Mouse (Mus musculus): ENCODE results near the gene Aurkb. TPM values are rescaled to one million over a fixed set of nuclear protein-coding genes. Genes with fewer than 3 reads are reported as not detected.

The Aurkb gene
- polyA plus RNA-seq, 1 experiment from 2014 or later, result 175 TPM

- H3K27me3 ChIP-seq, result no peaks in the 10 kb centered on the region
- 66% methylated on average over 5 of the region's 5 CpGs for WGBS
- H3K9me3 ChIP-seq (replicated peaks), result no peaks in the 10 kb centered on the region
- peaks cover 29% of the 10 kb centered on the region for H3K36me3 ChIP-seq
- peak overlapping the region; percentile 82; the same call in 1 of the 2 replicates for H3K4me3 ChIP-seq (replicated peaks)
- no peak overlapping the region for H3K27ac ChIP-seq
- no peak overlapping the region for H3K9ac ChIP-seq
- H3K4me2 ChIP-seq, result peak overlapping the region; percentile 65
- ATAC-seq (replicated peaks; ENCODE audit: low FRiP score), result no peak
- peaks cover 32% of the 10 kb centered on the region for H3K4me1 ChIP-seq
Measured at GRCm38 (mm10) chr11:69038173-69038572, 7.3 kb upstream of the Aurkb start.

DNA sequence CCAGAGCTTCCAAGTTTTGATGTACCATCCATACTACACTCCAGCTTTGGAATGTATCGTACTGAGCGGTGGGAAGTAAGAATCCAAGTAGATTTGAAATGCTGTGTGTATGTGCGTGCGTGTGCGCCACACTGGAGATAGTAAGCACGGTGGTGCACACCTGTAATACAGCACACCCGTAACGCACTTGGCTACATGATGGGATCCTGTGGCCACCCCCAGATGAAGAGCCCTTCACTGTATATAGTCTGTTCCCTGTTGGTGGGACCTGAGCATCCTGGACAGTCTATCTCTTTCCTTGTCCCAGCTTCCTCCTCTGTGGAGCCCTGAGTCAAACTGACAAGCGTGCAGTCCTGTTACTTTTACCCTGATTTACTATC lies 938 bp downstream of the Aurkb start:
- WGBS, result 9% methylated on average over 9 of the region's 9 CpGs
- H3K27me3 ChIP-seq, result no peaks in the 10 kb centered on the region
- H3K27ac ChIP-seq, result peak overlapping the region; percentile 95
- no peak for ATAC-seq (replicated peaks; ENCODE audit: low FRiP score)
- H3K36me3 ChIP-seq, result peaks cover 37% of the 10 kb centered on the region
- H3K4me2 ChIP-seq, result peak overlapping the region; percentile 70
- peaks cover 31% of the 10 kb centered on the region for H3K4me1 ChIP-seq
- H3K9ac ChIP-seq, result peak overlapping the region; percentile 67
- no peaks in the 10 kb centered on the region for H3K9me3 ChIP-seq (replicated peaks)
- peak overlapping the region; percentile 74 for H3K4me3 ChIP-seq (replicated peaks)

GRCm38 (mm10) chr11:69047592-69047991 lies 2.1 kb downstream of the Aurkb start:
- H3K9ac ChIP-seq, result no peak overlapping the region
- ATAC-seq (replicated peaks; ENCODE audit: low FRiP score), result no peak
- peaks cover 46% of the 10 kb centered on the region for H3K36me3 ChIP-seq
- WGBS, result 87% methylated on average over 12 of the region's 12 CpGs
- no peak overlapping the region for H3K27ac ChIP-seq
- H3K4me1 ChIP-seq, result peaks cover 31% of the 10 kb centered on the region
- H3K9me3 ChIP-seq (replicated peaks), result no peaks in the 10 kb centered on the region
- H3K4me3 ChIP-seq (replicated peaks), result peak overlapping the region; percentile 74
- H3K27me3 ChIP-seq, result no peaks in the 10 kb centered on the region
- H3K4me2 ChIP-seq, result peak overlapping the region; percentile 70

DNA sequence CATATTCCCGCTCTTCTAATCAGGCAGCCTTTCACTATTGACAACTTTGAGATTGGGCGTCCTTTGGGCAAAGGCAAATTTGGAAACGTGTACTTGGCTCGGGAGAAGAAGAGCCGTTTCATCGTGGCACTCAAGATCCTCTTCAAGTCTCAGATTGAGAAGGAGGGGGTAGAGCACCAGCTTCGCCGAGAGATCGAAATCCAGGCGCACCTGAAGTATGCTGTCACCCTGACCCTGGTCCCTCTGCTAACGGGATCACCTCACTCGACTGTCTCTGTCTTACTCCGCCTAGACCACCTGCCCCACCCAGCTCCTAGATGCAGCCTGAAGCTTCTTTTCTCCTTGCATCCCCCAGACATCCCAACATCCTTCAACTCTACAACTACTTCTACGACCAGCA lies 2.7 kb downstream of the Aurkb start:
- peak overlapping the region; percentile 74; the same call in 1 of the 2 replicates for H3K4me3 ChIP-seq (replicated peaks)
- no peak overlapping the region for H3K9ac ChIP-seq
- peaks cover 50% of the 10 kb centered on the region for H3K36me3 ChIP-seq
- H3K27ac ChIP-seq, result no peak overlapping the region
- no peak overlapping the region for H3K4me2 ChIP-seq
- 93% methylated on average over 14 of the region's 14 CpGs for WGBS
- no peak for ATAC-seq (replicated peaks; ENCODE audit: low FRiP score)
- no peaks in the 10 kb centered on the region for H3K9me3 ChIP-seq (replicated peaks)
- no peaks in the 10 kb centered on the region for H3K27me3 ChIP-seq
- peaks cover 31% of the 10 kb centered on the region for H3K4me1 ChIP-seq

DNA sequence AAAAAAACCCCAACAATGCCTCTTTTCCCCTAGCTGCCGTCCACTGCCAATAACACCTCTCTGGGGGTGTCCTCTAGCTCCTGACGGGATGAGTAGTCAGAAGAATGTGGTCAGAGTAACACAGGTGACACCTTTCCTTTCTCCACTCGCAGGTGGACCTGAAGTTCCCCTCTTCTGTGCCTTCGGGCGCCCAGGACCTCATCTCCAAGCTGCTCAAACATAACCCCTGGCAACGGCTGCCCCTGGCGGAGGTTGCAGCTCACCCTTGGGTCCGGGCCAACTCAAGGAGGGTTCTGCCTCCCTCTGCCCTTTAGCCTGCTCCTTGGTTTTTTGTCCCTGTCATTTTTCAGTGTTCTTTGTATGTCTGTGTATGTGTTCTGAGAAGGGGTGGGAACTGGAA lies 5.3 kb downstream of the Aurkb start:
- Histone ChIP-seq H3K4me3 (replicated peaks) (no peak overlapping the region), H3K4me1 (peaks cover 29% of the 10 kb centered on the region), H3K36me3 (peaks cover 63% of the 10 kb centered on the region), H3K27me3 (no peaks in the 10 kb centered on the region), H3K27ac (no peak overlapping the region), H3K9ac (no peak overlapping the region), H3K9me3 (replicated peaks) (no peaks in the 10 kb centered on the region), H3K4me2 (no peak overlapping the region)
- no peak for ATAC-seq (replicated peaks; ENCODE audit: low FRiP score)
- WGBS, result 92% methylated on average over 8 of the region's 8 CpGs

DNA sequence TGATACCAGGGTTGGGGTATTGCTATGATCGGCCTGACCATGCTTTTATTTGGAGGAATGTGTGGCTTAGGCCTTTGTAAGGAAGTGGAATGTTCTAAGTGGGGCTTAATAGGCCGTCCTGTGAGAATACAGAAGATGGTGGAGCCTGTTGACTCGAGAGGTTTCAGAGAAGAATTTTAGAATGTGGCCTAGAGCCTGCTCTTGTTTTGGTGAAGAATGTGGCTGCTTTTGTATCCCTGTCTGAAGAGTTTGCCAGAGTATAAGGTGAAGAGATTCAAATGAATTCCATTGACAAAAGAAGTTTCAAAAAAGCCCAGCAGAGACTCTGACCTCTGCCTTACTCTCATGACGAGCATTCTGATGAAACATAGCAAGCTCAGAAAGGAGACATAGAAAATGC lies 6.3 kb downstream of the Aurkb start:
- Histone ChIP-seq H3K27ac (no peak overlapping the region), H3K27me3 (no peaks in the 10 kb centered on the region), H3K4me2 (no peak overlapping the region), H3K4me3 (replicated peaks) (no peak overlapping the region), H3K9me3 (replicated peaks) (no peaks in the 10 kb centered on the region), H3K36me3 (peaks cover 63% of the 10 kb centered on the region), H3K9ac (no peak overlapping the region), H3K4me1 (peaks cover 24% of the 10 kb centered on the region)
- ATAC-seq (replicated peaks; ENCODE audit: low FRiP score), result no peak
- 90% methylated on average over 4 of the region's 4 CpGs for WGBS

DNA sequence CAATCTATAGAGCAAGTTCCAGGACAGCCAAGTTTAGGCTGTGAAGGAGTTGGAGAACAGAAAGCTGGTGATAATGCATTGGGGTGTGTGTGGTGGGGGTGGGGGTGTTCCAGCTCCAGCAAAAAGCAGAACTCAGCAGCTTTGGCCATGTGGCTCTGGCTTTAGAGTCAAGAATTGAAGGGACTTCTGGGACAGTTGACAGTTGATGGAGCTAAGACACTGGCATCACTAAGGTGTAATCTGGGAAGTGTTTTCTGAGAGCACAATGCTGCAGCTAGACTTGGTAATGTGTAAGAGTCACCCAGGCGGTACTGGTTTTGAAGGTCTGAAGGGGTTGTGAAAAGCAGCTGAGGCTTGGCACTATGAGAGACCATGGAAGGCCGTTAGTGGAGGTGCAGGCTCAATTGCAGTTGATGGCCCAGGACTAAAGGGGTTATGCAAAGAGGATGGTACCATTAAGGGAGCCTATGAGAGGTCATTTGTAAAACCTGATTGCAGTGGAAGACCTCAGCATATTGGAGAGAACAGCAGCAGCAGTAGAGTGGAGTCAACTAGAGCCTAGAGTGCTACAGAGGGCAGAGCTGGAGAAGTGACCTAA lies 7.5 kb downstream of the Aurkb start:
- 64% methylated on average over 2 of the region's 2 CpGs for WGBS
- H3K9ac ChIP-seq, result no peak overlapping the region
- H3K4me2 ChIP-seq, result no peak overlapping the region
- no peaks in the 10 kb centered on the region for H3K9me3 ChIP-seq (replicated peaks)
- peaks cover 14% of the 10 kb centered on the region for H3K4me1 ChIP-seq
- no peak overlapping the region for H3K27ac ChIP-seq
- no peak for ATAC-seq (replicated peaks; ENCODE audit: low FRiP score)
- H3K36me3 ChIP-seq, result peaks cover 60% of the 10 kb centered on the region
- H3K27me3 ChIP-seq, result no peaks in the 10 kb centered on the region
- no peak overlapping the region for H3K4me3 ChIP-seq (replicated peaks)

DNA sequence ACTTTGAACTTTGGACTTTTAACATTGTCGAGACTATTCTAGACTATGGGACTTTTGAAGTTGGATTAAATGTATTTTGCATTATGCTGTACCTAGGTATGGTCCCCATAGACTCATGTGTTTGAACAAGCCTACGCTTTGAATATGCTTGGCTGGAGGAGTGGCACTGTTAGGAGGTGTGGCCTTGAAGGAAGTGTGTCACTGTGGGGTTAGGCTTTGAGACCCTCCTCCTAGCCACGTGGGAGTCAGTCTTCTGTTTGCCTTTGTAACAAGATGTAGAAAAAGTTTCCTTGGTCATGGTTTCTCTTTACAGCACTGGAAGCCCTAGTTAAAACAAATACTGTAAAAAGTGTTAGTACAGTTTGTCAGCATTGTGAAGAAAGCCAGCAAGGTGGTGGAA lies 8.4 kb downstream of the Aurkb start:
- H3K36me3 ChIP-seq, result peaks cover 51% of the 10 kb centered on the region

DNA sequence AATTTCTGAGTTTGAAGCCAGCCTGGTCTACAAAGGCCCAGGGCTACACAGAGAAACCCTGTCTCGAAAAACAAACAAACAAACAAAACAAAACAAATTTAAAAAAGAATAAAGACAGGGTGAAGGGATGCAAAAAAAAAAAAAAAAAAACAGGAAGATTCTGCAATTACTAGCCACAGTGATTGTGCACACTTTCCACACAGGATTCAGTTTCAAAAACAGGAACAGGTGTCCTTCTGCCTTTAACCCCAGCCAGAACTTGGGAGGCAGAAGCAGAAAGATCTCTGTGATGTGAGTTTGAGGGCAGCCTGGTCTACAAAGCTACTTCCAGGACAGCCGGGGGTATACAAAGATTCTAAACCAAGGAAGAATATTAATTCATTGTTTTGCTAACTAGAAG lies 12.8 kb downstream of the Aurkb start:
- H3K9ac ChIP-seq, result peak overlapping the region; percentile 67
- no peak for ATAC-seq (replicated peaks; ENCODE audit: low FRiP score)
- H3K4me1 ChIP-seq, result peaks cover 32% of the 10 kb centered on the region
- H3K27me3 ChIP-seq, result no peaks in the 10 kb centered on the region
- peaks cover 12% of the 10 kb centered on the region for H3K36me3 ChIP-seq
- WGBS, result 80% methylated on average over 2 of the region's 2 CpGs
- H3K9me3 ChIP-seq (replicated peaks), result no peaks in the 10 kb centered on the region
- H3K4me2 ChIP-seq, result peak overlapping the region; percentile 91
- H3K27ac ChIP-seq, result peak overlapping the region; percentile 91; the same call in 1 of the 2 replicates
- peak overlapping the region; percentile 95 for H3K4me3 ChIP-seq (replicated peaks)

More for the DNA sequence above, 8.4 kb downstream of the Aurkb start:
- no peak overlapping the region for H3K4me3 ChIP-seq (replicated peaks)
- peaks cover 17% of the 10 kb centered on the region for H3K4me1 ChIP-seq
- WGBS, result 70% methylated on average over 3 of the region's 3 CpGs
- no peak overlapping the region for H3K4me2 ChIP-seq
- ATAC-seq (replicated peaks; ENCODE audit: low FRiP score), result no peak
- H3K27ac ChIP-seq, result no peak overlapping the region
- no peaks in the 10 kb centered on the region for H3K9me3 ChIP-seq (replicated peaks)
- no peaks in the 10 kb centered on the region for H3K27me3 ChIP-seq
- H3K9ac ChIP-seq, result no peak overlapping the region

GRCm38 (mm10) chr11:69058729-69059356 lies 13.4 kb downstream of the Aurkb start:
- under 1% methylated on average over 19 of the region's 19 CpGs for WGBS
- H3K4me3 ChIP-seq (replicated peaks), result peak overlapping the region; percentile 95
- no peaks in the 10 kb centered on the region for H3K9me3 ChIP-seq (replicated peaks)
- ATAC-seq (replicated peaks; ENCODE audit: low FRiP score), result peak; percentile 1; the same call in 1 of the 2 replicates
- H3K27ac ChIP-seq, result peak overlapping the region; percentile 91
- peak overlapping the region; percentile 91 for H3K4me2 ChIP-seq
- H3K9ac ChIP-seq, result peak overlapping the region; percentile 67
- H3K4me1 ChIP-seq, result peaks cover 32% of the 10 kb centered on the region
- no peaks in the 10 kb centered on the region for H3K27me3 ChIP-seq
- H3K36me3 ChIP-seq, result peaks cover 6% of the 10 kb centered on the region

GRCm38 (mm10) chr11:69059357-69059974 lies 14.0 kb downstream of the Aurkb start, which contains the start of gene Borcs6:
Borcs6 (plus strand) TSS chr11:69059717.
- ATAC-seq (replicated peaks; ENCODE audit: low FRiP score), result peak; percentile 92
- no peaks in the 10 kb centered on the region for H3K9me3 ChIP-seq (replicated peaks)
- H3K4me3 ChIP-seq (replicated peaks), result peak within 1 kb of the TSS; percentile 95
- peak within 1 kb of the TSS; percentile 90 for H3K9ac ChIP-seq
- WGBS, result under 1% methylated on average over 64 of the region's 64 CpGs
- peak within 1 kb of the TSS; percentile 91 for H3K27ac ChIP-seq
- no peaks in the 10 kb centered on the region for H3K36me3 ChIP-seq
- peak within 1 kb of the TSS; percentile 91 for H3K4me2 ChIP-seq
- peaks cover 38% of the 10 kb centered on the region for H3K4me1 ChIP-seq
- no peaks in the 10 kb centered on the region for H3K27me3 ChIP-seq

- under 1% methylated on average over 49 of the region's 49 CpGs for WGBS
- peak overlapping the region; percentile 90 for H3K9ac ChIP-seq
- no peaks in the 10 kb centered on the region for H3K27me3 ChIP-seq
- peak overlapping the region; percentile 91 for H3K4me2 ChIP-seq
- peak overlapping the region; percentile 91 for H3K27ac ChIP-seq
- no peaks in the 10 kb centered on the region for H3K36me3 ChIP-seq
- ATAC-seq (replicated peaks; ENCODE audit: low FRiP score), result peak; percentile 10
- no peaks in the 10 kb centered on the region for H3K9me3 ChIP-seq (replicated peaks)
- H3K4me3 ChIP-seq (replicated peaks), result peak overlapping the region; percentile 95
- peaks cover 42% of the 10 kb centered on the region for H3K4me1 ChIP-seq
Measured at GRCm38 (mm10) chr11:69059975-69060411, 14.5 kb downstream of the Aurkb start.
